Mouse (Mus musculus): ENCODE measurements around the gene D10Jhu81e.
"Not testable (repeated sequence)": the region's sequence is repeated elsewhere in the genome, so short reads cannot be mapped to it uniquely, and the experiment has no call there.

Gene D10Jhu81e

DNA sequence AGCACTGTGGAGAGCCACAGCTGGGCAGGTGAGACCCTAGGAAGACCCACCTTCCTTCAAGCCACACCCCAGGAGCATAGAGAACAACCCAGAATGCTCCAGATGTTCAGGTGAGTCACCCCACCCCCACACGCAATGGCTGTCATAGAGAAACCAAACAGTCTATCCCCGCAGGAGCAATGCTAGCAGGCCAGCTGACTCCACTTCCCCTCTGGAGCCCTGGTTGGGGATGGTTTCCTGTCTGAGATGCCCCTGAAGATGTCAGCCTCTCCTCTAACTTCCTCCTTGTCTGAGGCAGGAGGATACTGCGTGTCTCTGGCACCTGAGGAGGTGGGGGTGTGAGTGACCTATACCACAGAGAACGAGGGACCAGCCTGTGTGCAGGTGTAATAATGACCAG lies 35.2 kb downstream of the D10Jhu81e start:
- in situ Hi-C loops (cut with MboI) = no loop called here

DNA sequence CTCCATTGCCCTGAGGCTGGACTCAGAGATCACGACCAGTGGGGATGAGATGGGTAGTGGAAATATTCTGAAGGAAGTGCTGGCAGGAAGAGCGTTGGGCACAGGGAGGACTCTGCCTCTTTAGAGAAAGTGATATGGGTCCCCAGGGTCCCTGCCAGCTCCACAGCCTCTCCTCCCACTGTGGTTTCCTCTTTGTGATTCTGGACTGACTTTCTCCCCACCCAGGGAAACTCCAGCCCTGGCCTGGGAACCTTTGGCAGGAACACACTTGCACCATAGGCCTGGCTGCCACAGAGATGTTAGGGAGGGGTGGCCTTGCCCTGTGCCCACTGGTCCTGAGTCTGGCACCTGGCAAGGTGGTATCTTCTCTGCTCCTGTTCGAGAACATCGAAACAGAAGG lies 39.6 kb downstream of the D10Jhu81e start:
- in situ Hi-C loops (cut with MboI) = no loop called here

DNA sequence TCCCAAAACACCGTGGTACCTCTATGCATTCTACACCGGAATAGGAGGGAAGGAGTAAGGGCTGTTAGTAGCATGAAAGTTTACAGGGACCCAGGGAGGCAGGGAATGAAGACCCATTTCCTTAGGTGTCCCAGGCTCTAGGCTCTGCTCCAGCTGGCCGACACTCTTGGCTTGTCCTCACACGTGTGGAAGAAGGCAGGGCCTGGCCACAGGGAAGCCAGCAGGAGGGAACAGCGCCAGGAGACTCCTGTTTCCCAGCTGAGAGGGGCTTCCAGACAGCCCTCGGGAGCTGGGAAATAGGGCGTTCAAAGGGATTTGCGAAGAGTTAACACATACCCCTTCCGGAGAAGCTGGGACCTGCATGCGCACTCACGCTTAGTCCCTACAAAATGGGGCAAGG lies 40.2 kb downstream of the D10Jhu81e start:
- in situ Hi-C loops (cut with MboI) = no loop called here

GRCm38 (mm10) chr10:78128647-78129046 lies 40.9 kb downstream of the D10Jhu81e start:
- in situ Hi-C loops (cut with MboI) = no loop called here

DNA sequence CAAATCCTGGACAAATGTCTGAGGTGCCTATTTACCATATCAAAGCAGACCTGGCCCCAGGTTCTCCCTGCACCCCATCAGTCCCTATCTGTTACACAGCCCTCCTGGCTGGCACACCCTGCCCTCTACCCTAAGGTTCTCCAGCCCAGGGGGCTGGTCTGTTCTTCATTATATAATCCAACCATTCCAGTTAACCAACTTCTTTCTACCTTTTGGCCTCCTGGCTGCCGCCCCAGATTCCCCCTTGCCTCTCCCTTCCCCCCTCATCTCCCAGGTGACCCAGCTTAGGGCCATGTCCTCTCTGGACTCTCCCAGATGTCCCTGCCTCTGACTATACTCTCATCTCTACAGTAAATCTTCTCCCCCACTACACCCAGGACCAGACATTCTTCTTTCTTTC lies 41.7 kb downstream of the D10Jhu81e start:
- in situ Hi-C loops (cut with MboI) = no loop called here

DNA sequence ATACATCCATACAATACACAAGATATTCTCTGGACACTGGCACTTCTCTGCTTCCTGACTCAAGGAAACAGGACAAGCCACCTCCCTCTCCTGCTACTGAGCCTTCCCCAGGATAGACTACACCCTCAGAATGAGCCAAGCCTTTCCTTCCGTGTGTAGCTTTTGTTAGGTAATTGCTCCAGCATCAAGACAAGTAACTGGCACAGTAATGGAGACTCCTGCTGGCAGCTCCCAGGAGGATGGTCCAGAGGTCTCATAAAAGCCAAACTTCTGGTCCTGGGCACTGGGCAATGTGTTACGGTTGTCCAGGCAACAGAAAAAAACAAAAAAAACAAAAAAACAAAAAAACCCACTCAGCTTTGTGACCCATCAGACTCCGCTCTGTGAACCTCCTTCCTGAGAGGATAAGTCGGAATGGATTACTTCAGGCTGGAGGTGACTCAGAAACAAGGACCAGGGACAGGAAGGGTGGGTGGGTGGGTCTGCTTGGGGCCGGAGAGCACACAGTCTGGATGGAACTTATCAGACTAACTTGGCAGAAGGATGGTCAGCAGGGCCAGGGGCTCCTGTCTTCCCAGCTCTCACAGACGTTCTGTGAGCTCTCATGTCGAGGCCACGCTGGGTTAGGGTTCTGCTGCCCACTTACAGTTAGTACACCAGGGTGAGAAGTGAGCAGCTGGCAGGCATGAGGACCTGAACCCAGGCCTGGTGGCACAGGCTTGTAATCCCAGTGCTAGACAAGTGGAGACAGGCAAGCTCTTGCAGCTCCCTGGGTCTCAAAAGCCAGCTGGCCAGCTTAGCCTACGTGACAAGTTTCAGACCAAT lies 42.3 kb downstream of the D10Jhu81e start:
- in situ Hi-C loops (cut with MboI) = no loop called here

GRCm38 (mm10) chr10:78126311-78126710 lies 43.3 kb downstream of the D10Jhu81e start:
- in situ Hi-C loops (cut with MboI) = no loop called here

DNA sequence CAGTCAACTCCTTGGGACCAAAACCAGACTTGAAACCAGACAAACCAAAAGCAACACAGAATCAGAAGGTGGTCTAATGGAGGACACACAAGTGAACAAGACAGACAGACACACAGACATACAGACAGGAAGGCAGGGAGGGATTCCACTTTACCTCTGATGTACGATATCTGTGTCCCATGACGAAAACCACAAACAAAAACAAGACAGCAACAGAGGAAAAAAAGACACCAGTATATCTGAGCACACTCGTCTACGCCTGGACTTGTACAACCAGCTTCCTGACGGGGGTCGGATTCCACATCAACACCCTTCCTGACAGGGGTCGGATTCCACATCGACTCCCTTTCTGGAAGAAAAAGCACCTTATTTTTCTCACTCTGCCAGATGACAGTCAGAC lies 44.5 kb downstream of the D10Jhu81e start:
- in situ Hi-C loops (cut with MboI) = not testable (repeated sequence)

DNA sequence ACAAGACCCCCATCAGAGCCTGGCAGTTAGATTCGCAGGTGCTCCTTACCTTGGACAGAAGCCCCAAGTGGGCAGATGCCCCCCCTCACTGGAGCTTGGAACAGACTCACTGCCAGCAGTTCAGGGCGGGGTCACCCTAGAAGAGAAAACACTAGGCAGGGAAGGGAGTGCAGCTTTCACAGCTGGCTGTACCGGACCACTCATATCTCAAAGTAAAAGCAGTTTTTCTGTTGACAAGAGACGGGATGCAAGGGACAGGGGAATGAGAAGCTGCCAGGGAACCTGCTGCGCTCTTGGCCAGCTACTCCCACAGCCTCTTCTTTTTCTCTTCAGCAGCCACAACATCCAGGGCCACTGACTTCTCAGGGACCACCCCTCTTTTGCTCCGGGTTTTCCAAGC lies 45.4 kb downstream of the D10Jhu81e start:
- in situ Hi-C loops (cut with MboI) = not testable (repeated sequence)

- in situ Hi-C loops (cut with MboI) = no loop called here
Measured at GRCm38 (mm10) chr10:78119422-78119821, 50.2 kb downstream of the D10Jhu81e start.

DNA sequence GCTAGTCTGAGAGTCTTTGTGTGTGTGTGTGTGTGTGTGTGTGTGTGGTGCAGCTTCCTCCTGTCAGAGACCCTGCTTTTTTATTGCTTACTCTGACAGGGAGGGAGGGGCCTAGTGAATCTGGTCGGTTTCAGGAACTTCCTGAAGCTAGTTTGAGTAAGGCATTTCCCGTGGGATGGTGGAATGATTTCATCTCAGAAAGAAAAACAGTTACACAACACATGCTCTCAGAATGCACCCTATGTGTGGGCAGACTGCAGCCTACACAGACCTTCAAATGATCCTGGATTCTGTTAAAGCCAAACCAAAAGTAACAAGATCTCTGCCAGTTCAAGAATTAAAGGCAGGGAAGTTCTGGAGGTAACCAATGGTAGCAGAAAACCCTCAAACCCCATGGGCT lies 54.4 kb downstream of the D10Jhu81e start:
- in situ Hi-C loops (cut with MboI) = no loop called here

DNA sequence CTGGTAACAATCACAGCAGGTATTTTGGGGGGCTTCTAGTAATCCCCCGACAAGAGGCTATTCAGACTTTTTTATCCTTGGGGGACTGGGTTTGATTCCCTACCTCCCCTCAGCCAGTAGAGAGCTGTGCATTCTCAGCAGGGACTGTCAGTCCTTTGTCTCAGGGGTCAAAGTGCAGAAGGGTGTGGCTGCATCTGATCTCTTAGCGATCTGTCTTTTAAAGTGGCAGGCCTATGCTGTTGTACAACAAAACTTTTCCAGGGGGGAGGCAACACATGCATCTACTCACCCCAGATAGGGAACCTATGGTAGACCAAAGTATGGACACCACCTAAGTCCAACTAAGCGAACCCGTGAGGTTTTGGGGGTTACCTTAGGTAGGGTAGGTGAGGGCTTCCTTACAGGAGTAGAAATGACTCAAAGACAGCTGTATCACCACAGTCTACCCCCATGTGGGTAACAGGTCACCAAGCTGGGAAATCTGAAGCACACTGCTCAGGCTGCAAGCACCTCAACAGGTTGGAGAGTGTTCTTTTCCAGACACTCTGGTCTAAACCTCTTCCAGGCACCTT lies 55.0 kb downstream of the D10Jhu81e start:
- in situ Hi-C loops (cut with MboI) = no loop called here
